Mouse (Mus musculus): ENCODE data around the gene B9d2. TPM values are rescaled to one million over a fixed set of nuclear protein-coding genes. Genes with fewer than 3 reads are reported as not detected.

B9d2 gene
- polyA plus RNA-seq, 1 experiment from 2014 or later, result 30.3 TPM

- H3K9ac ChIP-seq (ENCODE audit: low read length), result peak overlapping the region; percentile 75
- no peak for ATAC-seq (replicated peaks; ENCODE audit: extremely low read depth, insufficient read depth, low FRiP score)
Measured at GRCm38 (mm10) chr7:25679971-25680370, 609 bp upstream of the B9d2 start.

GRCm38 (mm10) chr7:25681341-25682231, 1.0 kb downstream of the B9d2 start:
- 0 out of 2 replicates have a peak overlapping the region, but pooled peaks have one; percentile 26 for H3K9ac ChIP-seq (ENCODE audit: low read length)
- peak overlapping the region; percentile 75 for H3K4me3 ChIP-seq (ENCODE audit: low read length)
- ATAC-seq (replicated peaks; ENCODE audit: extremely low read depth, insufficient read depth, low FRiP score), result no peak
- H3K4me2 ChIP-seq (ENCODE audit: low read depth, low read length), result peak overlapping the region; percentile 84
- no peaks in the 10 kb centered on the region for H3K36me3 ChIP-seq (ENCODE audit: control insufficient read depth, insufficient read depth)
- H3K4me1 ChIP-seq (ENCODE audit: control insufficient read depth, insufficient read depth, low read length), result peaks cover 22% of the 10 kb centered on the region
- 48% methylated on average over 15 of the region's 15 CpGs for WGBS
- no peaks in the 10 kb centered on the region for H3K27me3 ChIP-seq (ENCODE audit: control insufficient read depth, insufficient read depth, low read length)
- H3K27ac ChIP-seq (ENCODE audit: low read length), result 0 out of 2 replicates have a peak overlapping the region, but pooled peaks have one; percentile 39
- no peaks in the 10 kb centered on the region for H3K9me3 ChIP-seq (replicated peaks; ENCODE audit: control insufficient read depth, low read length)

More at GRCm38 (mm10) chr7:25679971-25680370, 609 bp upstream of the B9d2 start:
- H3K4me1 ChIP-seq (ENCODE audit: control insufficient read depth, insufficient read depth, low read length), result peaks cover 30% of the 10 kb centered on the region
- no peaks in the 10 kb centered on the region for H3K9me3 ChIP-seq (replicated peaks; ENCODE audit: control insufficient read depth, low read length)
- H3K27ac ChIP-seq (ENCODE audit: low read length), result peak overlapping the region; percentile 90
- 4% methylated on average over 6 of the region's 6 CpGs for WGBS
- H3K36me3 ChIP-seq (ENCODE audit: control insufficient read depth, insufficient read depth), result no peaks in the 10 kb centered on the region
- H3K4me3 ChIP-seq (ENCODE audit: low read length), result peak overlapping the region; percentile 75
- H3K4me2 ChIP-seq (ENCODE audit: low read depth, low read length), result peak overlapping the region; percentile 84
- peaks cover 7% of the 10 kb centered on the region for H3K27me3 ChIP-seq (ENCODE audit: control insufficient read depth, insufficient read depth, low read length)

GRCm38 (mm10) chr7:25683474-25684180, 3.0 kb downstream of the B9d2 start:
- H3K4me3 ChIP-seq (ENCODE audit: low read length), result no peak overlapping the region
- no peak for ATAC-seq (replicated peaks; ENCODE audit: extremely low read depth, insufficient read depth, low FRiP score)

GRCm38 (mm10) chr7:25684659-25685058, 4.1 kb downstream of the B9d2 start:
- 92% methylated on average over 6 of the region's 6 CpGs for WGBS
- no peak for ATAC-seq (replicated peaks; ENCODE audit: extremely low read depth, insufficient read depth, low FRiP score)
- H3K27me3 ChIP-seq (ENCODE audit: control insufficient read depth, insufficient read depth, low read length), result no peaks in the 10 kb centered on the region

More at GRCm38 (mm10) chr7:25683474-25684180, 3.0 kb downstream of the B9d2 start:
- H3K4me2 ChIP-seq (ENCODE audit: low read depth, low read length), result no peak overlapping the region
- no peaks in the 10 kb centered on the region for H3K27me3 ChIP-seq (ENCODE audit: control insufficient read depth, insufficient read depth, low read length)
- peaks cover 22% of the 10 kb centered on the region for H3K4me1 ChIP-seq (ENCODE audit: control insufficient read depth, insufficient read depth, low read length)
- H3K9ac ChIP-seq (ENCODE audit: low read length), result no peak overlapping the region
- H3K27ac ChIP-seq (ENCODE audit: low read length), result peak overlapping the region; percentile 56; the same call in 1 of the 2 replicates
- WGBS, result 33% methylated on average over 7 of the region's 7 CpGs
- no peaks in the 10 kb centered on the region for H3K36me3 ChIP-seq (ENCODE audit: control insufficient read depth, insufficient read depth)
- H3K9me3 ChIP-seq (replicated peaks; ENCODE audit: control insufficient read depth, low read length), result no peaks in the 10 kb centered on the region

GRCm38 (mm10) chr7:25685926-25686470, 5.4 kb downstream of the B9d2 start:
- Histone ChIP-seq H3K4me3 (ENCODE audit: low read length) (peak overlapping the region; percentile 64), H3K9ac (ENCODE audit: low read length) (no peak overlapping the region), H3K27me3 (ENCODE audit: control insufficient read depth, insufficient read depth, low read length) (0 out of 2 replicates have a peak, but pooled peaks cover 2% of the 10 kb centered on the region), H3K4me1 (ENCODE audit: control insufficient read depth, insufficient read depth, low read length) (peaks cover 23% of the 10 kb centered on the region), H3K36me3 (ENCODE audit: control insufficient read depth, insufficient read depth) (no peaks in the 10 kb centered on the region), H3K27ac (ENCODE audit: low read length) (peak overlapping the region; percentile 75; the same call in 1 of the 2 replicates), H3K4me2 (ENCODE audit: low read depth, low read length) (peak overlapping the region; percentile 97), H3K9me3 (replicated peaks; ENCODE audit: control insufficient read depth, low read length) (no peaks in the 10 kb centered on the region)
- ATAC-seq (replicated peaks; ENCODE audit: extremely low read depth, insufficient read depth, low FRiP score), result no peak
- 70% methylated on average over 21 of the region's 21 CpGs for WGBS

More at GRCm38 (mm10) chr7:25684659-25685058, 4.1 kb downstream of the B9d2 start:
- Histone ChIP-seq H3K36me3 (ENCODE audit: control insufficient read depth, insufficient read depth) (no peaks in the 10 kb centered on the region), H3K9ac (ENCODE audit: low read length) (no peak overlapping the region), H3K4me1 (ENCODE audit: control insufficient read depth, insufficient read depth, low read length) (peaks cover 24% of the 10 kb centered on the region), H3K9me3 (replicated peaks; ENCODE audit: control insufficient read depth, low read length) (no peaks in the 10 kb centered on the region), H3K4me3 (ENCODE audit: low read length) (no peak overlapping the region), H3K4me2 (ENCODE audit: low read depth, low read length) (no peak overlapping the region), H3K27ac (ENCODE audit: low read length) (no peak overlapping the region)

- Histone ChIP-seq H3K9me3 (replicated peaks; ENCODE audit: control insufficient read depth, low read length) (no peaks in the 10 kb centered on the region), H3K4me3 (ENCODE audit: low read length) (peak within 1 kb of the TSS; percentile 64), H3K4me1 (ENCODE audit: control insufficient read depth, insufficient read depth, low read length) (peaks cover 16% of the 10 kb centered on the region), H3K27me3 (ENCODE audit: control insufficient read depth, insufficient read depth, low read length) (0 out of 2 replicates have a peak, but pooled peaks cover 2% of the 10 kb centered on the region), H3K9ac (ENCODE audit: low read length) (peak within 1 kb of the TSS; percentile 80), H3K27ac (ENCODE audit: low read length) (peak within 1 kb of the TSS; percentile 75), H3K4me2 (ENCODE audit: low read depth, low read length) (peak within 1 kb of the TSS; percentile 97), H3K36me3 (ENCODE audit: control insufficient read depth, insufficient read depth) (no peaks in the 10 kb centered on the region)
- ATAC-seq (replicated peaks; ENCODE audit: extremely low read depth, insufficient read depth, low FRiP score), result peak; percentile 23
- under 1% methylated on average over 63 of the region's 69 CpGs for WGBS
Measured at GRCm38 (mm10) chr7:25686680-25687531, 6.3 kb downstream of the B9d2 start, which contains the start of gene Tgfb1. Gene Tgfb1, plus strand, starts transcription at chr7:25687002.

GRCm38 (mm10) chr7:25687811-25688401, 7.3 kb downstream of the B9d2 start:
- Histone ChIP-seq H3K4me3 (ENCODE audit: low read length) (peak overlapping the region; percentile 64), H3K27ac (ENCODE audit: low read length) (peak overlapping the region; percentile 75), H3K4me1 (ENCODE audit: control insufficient read depth, insufficient read depth, low read length) (peaks cover 16% of the 10 kb centered on the region), H3K4me2 (ENCODE audit: low read depth, low read length) (peak overlapping the region; percentile 97), H3K9ac (ENCODE audit: low read length) (peak overlapping the region; percentile 80), H3K9me3 (replicated peaks; ENCODE audit: control insufficient read depth, low read length) (no peaks in the 10 kb centered on the region), H3K27me3 (ENCODE audit: control insufficient read depth, insufficient read depth, low read length) (0 out of 2 replicates have a peak, but pooled peaks cover 2% of the 10 kb centered on the region), H3K36me3 (ENCODE audit: control insufficient read depth, insufficient read depth) (peaks cover 2% of the 10 kb centered on the region; the same call in 1 of the 2 replicates)
- 0% methylated on average over 47 of the region's 47 CpGs for WGBS
- no peak for ATAC-seq (replicated peaks; ENCODE audit: extremely low read depth, insufficient read depth, low FRiP score)
